Mouse (Mus musculus): ENCODE measurements around the gene Olfr545. TPM values are rescaled to one million over a fixed set of nuclear protein-coding genes. Genes with fewer than 3 reads are reported as not detected.

Gene Olfr545
- polyA plus RNA-seq, 1 experiment from 2014 or later: not detected

GRCm38 (mm10) chr7:102458618-102459380 is 40.6 kb downstream of the Olfr545 start:
- Histone ChIP-seq H3K4me1 (ENCODE audit: control insufficient read depth in 2 of 2, insufficient read depth in 2 of 2, low read length in 2 of 2) (no peaks in the 10 kb centered on the region), H3K27ac (replicated peaks in 1 of 2; ENCODE audit: control insufficient read depth in 1 of 2, insufficient read depth in 1 of 2, low read depth in 2 of 2, low read length in 2 of 2) (no peak overlapping the region), H3K4me3 (ENCODE audit: control insufficient read depth in 1 of 2, insufficient read depth in 1 of 2, low read depth in 1 of 2, low read length in 2 of 2) (no peak overlapping the region), H3K9ac (ENCODE audit: low read length) (no peak overlapping the region), H3K36me3 (ENCODE audit: control insufficient read depth, insufficient read depth, low read length) (peaks cover 100% of the 10 kb centered on the region), H3K9me3 (ENCODE audit: control insufficient read depth, low read length) (no peaks in the 10 kb centered on the region), H3K4me2 (ENCODE audit: low read length) (no peak overlapping the region), H3K27me3 (ENCODE audit: control insufficient read depth, insufficient read depth, low read length) (no peaks in the 10 kb centered on the region)
- ATAC-seq (ENCODE audit: insufficient number of reproducible peaks, insufficient read depth, low FRiP score, low read depth): no peak
- WGBS: 84% methylated on average over 5 of the region's 5 CpGs

DNA sequence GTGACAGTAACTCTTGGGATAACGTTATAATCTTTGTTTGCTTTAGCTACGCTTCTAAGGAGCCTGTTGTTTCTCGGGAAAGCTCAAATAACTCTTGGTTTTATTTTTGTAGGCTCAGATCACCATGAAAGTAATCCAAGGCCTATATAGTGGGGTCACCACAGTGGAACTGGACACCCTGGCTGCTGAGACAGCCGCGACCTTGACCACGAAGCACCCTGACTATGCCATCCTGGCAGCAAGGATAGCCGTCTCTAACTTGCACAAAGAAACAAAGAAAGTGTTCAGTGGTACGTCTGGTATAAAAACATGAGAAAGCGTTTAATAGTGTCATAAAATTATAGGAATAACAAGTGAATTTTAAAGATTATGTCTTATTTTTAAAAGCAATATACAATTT is 52.9 kb downstream of the Olfr545 start:
- no peak overlapping the region for H3K4me3 ChIP-seq (ENCODE audit: control insufficient read depth in 1 of 2, insufficient read depth in 1 of 2, low read depth in 1 of 2, low read length in 2 of 2)
- ATAC-seq (ENCODE audit: insufficient number of reproducible peaks, insufficient read depth, low FRiP score, low read depth): no peak
- WGBS: 91% methylated on average over 9 of the region's 9 CpGs
- H3K36me3 ChIP-seq (ENCODE audit: control insufficient read depth, insufficient read depth, low read length): peaks cover 71% of the 10 kb centered on the region
- H3K9me3 ChIP-seq (ENCODE audit: control insufficient read depth, low read length): no peaks in the 10 kb centered on the region
- H3K4me2 ChIP-seq (ENCODE audit: low read length): no peak overlapping the region
- H3K27me3 ChIP-seq (ENCODE audit: control insufficient read depth, insufficient read depth, low read length): no peaks in the 10 kb centered on the region
- no peak overlapping the region for H3K27ac ChIP-seq (replicated peaks in 1 of 2; ENCODE audit: control insufficient read depth in 1 of 2, insufficient read depth in 1 of 2, low read depth in 2 of 2, low read length in 2 of 2)
- H3K4me1 ChIP-seq (ENCODE audit: control insufficient read depth in 2 of 2, insufficient read depth in 2 of 2, low read length in 2 of 2): peaks cover 0 to 17% of the 10 kb centered on the region in 2 experiments; a peak in 2 of 4 replicates
- H3K9ac ChIP-seq (ENCODE audit: low read length): no peak overlapping the region

GRCm38 (mm10) chr7:102444301-102444700 is 55.1 kb downstream of the Olfr545 start:
- Histone ChIP-seq H3K4me1 (ENCODE audit: control insufficient read depth in 2 of 2, insufficient read depth in 2 of 2, low read length in 2 of 2) (peaks cover 0 to 17% of the 10 kb centered on the region in 2 experiments; a peak in 2 of 4 replicates), H3K27ac (replicated peaks in 1 of 2; ENCODE audit: control insufficient read depth in 1 of 2, insufficient read depth in 1 of 2, low read depth in 2 of 2, low read length in 2 of 2) (no peak overlapping the region), H3K4me2 (ENCODE audit: low read length) (0 out of 2 replicates have a peak overlapping the region, but pooled peaks have one; percentile 1), H3K4me3 (ENCODE audit: control insufficient read depth in 1 of 2, insufficient read depth in 1 of 2, low read depth in 1 of 2, low read length in 2 of 2) (no peak overlapping the region), H3K9ac (ENCODE audit: low read length) (no peak overlapping the region), H3K36me3 (ENCODE audit: control insufficient read depth, insufficient read depth, low read length) (peaks cover 50% of the 10 kb centered on the region), H3K27me3 (ENCODE audit: control insufficient read depth, insufficient read depth, low read length) (no peaks in the 10 kb centered on the region), H3K9me3 (ENCODE audit: control insufficient read depth, low read length) (no peaks in the 10 kb centered on the region)
- no peak for ATAC-seq (ENCODE audit: insufficient number of reproducible peaks, insufficient read depth, low FRiP score, low read depth)
- 45% methylated on average over 2 of the region's 2 CpGs for WGBS

- peak overlapping the region; percentile 85 for H3K9ac ChIP-seq (ENCODE audit: low read length)
- H3K9me3 ChIP-seq (ENCODE audit: control insufficient read depth, low read length): no peaks in the 10 kb centered on the region
- no peak for ATAC-seq (ENCODE audit: insufficient number of reproducible peaks, insufficient read depth, low FRiP score, low read depth)
- H3K27me3 ChIP-seq (ENCODE audit: control insufficient read depth, insufficient read depth, low read length): no peaks in the 10 kb centered on the region
- H3K27ac ChIP-seq (replicated peaks in 1 of 2; ENCODE audit: control insufficient read depth in 1 of 2, insufficient read depth in 1 of 2, low read depth in 2 of 2, low read length in 2 of 2): peak overlapping the region; percentile 85 to 95
- peaks cover 0 to 17% of the 10 kb centered on the region in 2 experiments; a peak in 2 of 4 replicates for H3K4me1 ChIP-seq (ENCODE audit: control insufficient read depth in 2 of 2, insufficient read depth in 2 of 2, low read length in 2 of 2)
- peak overlapping the region; percentile 71 to 98 for H3K4me3 ChIP-seq (ENCODE audit: control insufficient read depth in 1 of 2, insufficient read depth in 1 of 2, low read depth in 1 of 2, low read length in 2 of 2)
- H3K4me2 ChIP-seq (ENCODE audit: low read length): peak overlapping the region; percentile 65
- WGBS: 4% methylated on average over 4 of the region's 4 CpGs
- H3K36me3 ChIP-seq (ENCODE audit: control insufficient read depth, insufficient read depth, low read length): peaks cover 31% of the 10 kb centered on the region
Measured at GRCm38 (mm10) chr7:102442432-102442831, 56.9 kb downstream of the Olfr545 start.

- H3K27ac ChIP-seq (replicated peaks in 1 of 2; ENCODE audit: control insufficient read depth in 1 of 2, insufficient read depth in 1 of 2, low read depth in 2 of 2, low read length in 2 of 2): peak within 1 kb of the TSS; percentile 85 to 95
- peak within 1 kb of the TSS; percentile 85 for H3K9ac ChIP-seq (ENCODE audit: low read length)
- peaks cover 0 to 17% of the 10 kb centered on the region in 2 experiments; a peak in 2 of 4 replicates for H3K4me1 ChIP-seq (ENCODE audit: control insufficient read depth in 2 of 2, insufficient read depth in 2 of 2, low read length in 2 of 2)
- H3K36me3 ChIP-seq (ENCODE audit: control insufficient read depth, insufficient read depth, low read length): peaks cover 25% of the 10 kb centered on the region
- no peaks in the 10 kb centered on the region for H3K27me3 ChIP-seq (ENCODE audit: control insufficient read depth, insufficient read depth, low read length)
- peak within 1 kb of the TSS; percentile 71 to 98 for H3K4me3 ChIP-seq (ENCODE audit: control insufficient read depth in 1 of 2, insufficient read depth in 1 of 2, low read depth in 1 of 2, low read length in 2 of 2)
- peak; percentile 95 for ATAC-seq (ENCODE audit: insufficient number of reproducible peaks, insufficient read depth, low FRiP score, low read depth)
- WGBS: under 1% methylated on average over 42 of the region's 56 CpGs
- H3K9me3 ChIP-seq (ENCODE audit: control insufficient read depth, low read length): no peaks in the 10 kb centered on the region
- peak within 1 kb of the TSS; percentile 65 for H3K4me2 ChIP-seq (ENCODE audit: low read length)
Measured at GRCm38 (mm10) chr7:102441657-102442391, 57.5 kb downstream of the Olfr545 start, which contains the start of gene Rrm1. Rrm1 (plus strand) TSS chr7:102441695.

Other genes with a start within 250 kb of the Olfr545 start
- gene Rhog, start 243.5 kb downstream of the Olfr545 start, polyA plus RNA-seq (2014; fragmentation: Nextera tagmentation; extraction: Ambion mirVana): 43.8 and 46.2 TPM in 2 replicates
- 13.1 and 15.0 TPM in 2 replicates for gene Stim1, start 231.8 kb downstream of the Olfr545 start, polyA plus RNA-seq (2014; fragmentation: Nextera tagmentation; extraction: Ambion mirVana)
- 119 TPM in 2 replicates for gene Rrm1, start 57.9 kb downstream of the Olfr545 start, polyA plus RNA-seq (2014; fragmentation: Nextera tagmentation; extraction: Ambion mirVana)
- gene Olfr543, start 17.9 kb downstream of the Olfr545 start, polyA plus RNA-seq (2014; fragmentation: Nextera tagmentation; extraction: Ambion mirVana): 0.27 and 0.41 TPM in 2 replicates
- gene Olfr544, start 11.3 kb downstream of the Olfr545 start, polyA plus RNA-seq (2014; fragmentation: Nextera tagmentation; extraction: Ambion mirVana): 0.12 and 0.13 TPM in 2 replicates
- gene Olfr547, start 35.2 kb upstream of the Olfr545 start, polyA plus RNA-seq (2014; fragmentation: Nextera tagmentation; extraction: Ambion mirVana): not detected in 2 replicates
- not detected in 2 replicates for gene Olfr548-ps1, start 41.3 kb upstream of the Olfr545 start, polyA plus RNA-seq (2014; fragmentation: Nextera tagmentation; extraction: Ambion mirVana)
- not detected in 2 replicates for gene Olfr549, start 50.3 kb upstream of the Olfr545 start, polyA plus RNA-seq (2014; fragmentation: Nextera tagmentation; extraction: Ambion mirVana)
- gene Trim21, start 65.9 kb upstream of the Olfr545 start, polyA plus RNA-seq (2014; fragmentation: Nextera tagmentation; extraction: Ambion mirVana): 0.57 and 0.96 TPM in 2 replicates
- not detected in 2 replicates for gene Olfr550, start 71.9 kb upstream of the Olfr545 start, polyA plus RNA-seq (2014; fragmentation: Nextera tagmentation; extraction: Ambion mirVana)
- not detected in 2 replicates for gene Olfr551, start 92.3 kb upstream of the Olfr545 start, polyA plus RNA-seq (2014; fragmentation: Nextera tagmentation; extraction: Ambion mirVana)
- not detected in 2 replicates for gene Olfr552, start 98.2 kb upstream of the Olfr545 start, polyA plus RNA-seq (2014; fragmentation: Nextera tagmentation; extraction: Ambion mirVana)
- not detected in 2 replicates for gene Olfr553, start 118.6 kb upstream of the Olfr545 start, polyA plus RNA-seq (2014; fragmentation: Nextera tagmentation; extraction: Ambion mirVana)
- gene Olfr554, start 138.9 kb upstream of the Olfr545 start, polyA plus RNA-seq (2014; fragmentation: Nextera tagmentation; extraction: Ambion mirVana): not detected in 2 replicates
- gene Olfr555, start 159.2 kb upstream of the Olfr545 start, polyA plus RNA-seq (2014; fragmentation: Nextera tagmentation; extraction: Ambion mirVana): not detected in 2 replicates
- gene Olfr556, start 165.3 kb upstream of the Olfr545 start, polyA plus RNA-seq (2014; fragmentation: Nextera tagmentation; extraction: Ambion mirVana): not detected in 2 replicates
- 13.5 and 16.3 TPM in 2 replicates for gene Trim68, start 187.8 kb upstream of the Olfr545 start, polyA plus RNA-seq (2014; fragmentation: Nextera tagmentation; extraction: Ambion mirVana)
- gene Olfr557, start 196.3 kb upstream of the Olfr545 start, polyA plus RNA-seq (2014; fragmentation: Nextera tagmentation; extraction: Ambion mirVana): not detected in 2 replicates
- gene Olfr558, start 202.6 kb upstream of the Olfr545 start, polyA plus RNA-seq (2014; fragmentation: Nextera tagmentation; extraction: Ambion mirVana): 0.20 and 0.30 TPM in 2 replicates
- not detected in 2 replicates for gene Olfr33, start 219.5 kb upstream of the Olfr545 start, polyA plus RNA-seq (2014; fragmentation: Nextera tagmentation; extraction: Ambion mirVana)
- gene Olfr559, start 227.9 kb upstream of the Olfr545 start, polyA plus RNA-seq (2014; fragmentation: Nextera tagmentation; extraction: Ambion mirVana): 0.12 TPM in 1 of 2 replicates, not detected in the other